Mouse (Mus musculus) brain, adult 2 months (tissue): Measurements from ENCODE around the gene Ankzf1.

Experiments used
- DNase-seq: peaks from one replicate; pipeline ENCODE4 v3.0.0; 2011; ENCODE audit warnings: low read depth, low spot score

Gene Ankzf1

DNA sequence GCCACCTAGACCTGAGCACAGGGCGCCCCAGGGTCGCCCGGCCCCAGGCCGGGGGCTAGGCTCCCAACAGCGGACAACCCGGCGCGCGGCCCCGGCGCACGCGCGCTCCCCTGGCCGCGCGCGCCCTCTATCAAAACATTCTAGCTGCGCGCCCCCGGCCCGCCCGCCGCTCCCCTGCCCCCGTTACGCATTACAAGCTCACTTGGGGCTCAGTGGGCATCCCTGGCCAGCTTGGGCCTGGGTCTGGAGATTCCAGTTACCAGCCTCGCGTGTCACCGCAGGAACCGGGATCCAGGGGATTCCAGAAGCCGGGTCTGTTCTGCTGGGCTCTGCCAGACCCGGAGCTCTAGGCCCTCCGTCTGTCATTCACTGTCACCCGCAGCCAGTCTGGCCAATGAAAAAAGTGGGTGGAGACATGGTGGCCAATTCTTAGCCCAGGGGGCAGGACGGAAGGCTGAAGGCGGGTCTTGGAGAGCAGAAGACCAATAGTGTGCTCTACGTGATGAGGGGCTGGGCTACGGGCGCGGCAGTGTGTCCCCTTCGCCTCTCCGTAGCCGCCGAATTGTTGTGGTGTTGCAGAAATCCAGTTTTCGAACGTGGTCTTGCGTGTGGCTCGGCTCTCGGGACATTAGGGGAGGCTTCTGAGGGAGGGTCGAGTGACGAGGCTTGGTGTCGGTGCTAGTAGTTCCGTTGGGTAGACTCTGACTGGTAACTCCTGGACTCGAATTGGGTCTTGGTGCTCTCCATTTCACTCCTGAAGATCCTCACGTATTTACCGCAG is at the start of gene Ankzf1, which contains the start of gene Atg9a:
Gene Ankzf1 (plus strand): TSS at position 530 of the 781 bp plus-strand sequence.
Gene Atg9a (minus strand): TSS at position 575 of the 781 bp plus-strand sequence.
- DNase-seq = peak; percentile 100

DNA sequence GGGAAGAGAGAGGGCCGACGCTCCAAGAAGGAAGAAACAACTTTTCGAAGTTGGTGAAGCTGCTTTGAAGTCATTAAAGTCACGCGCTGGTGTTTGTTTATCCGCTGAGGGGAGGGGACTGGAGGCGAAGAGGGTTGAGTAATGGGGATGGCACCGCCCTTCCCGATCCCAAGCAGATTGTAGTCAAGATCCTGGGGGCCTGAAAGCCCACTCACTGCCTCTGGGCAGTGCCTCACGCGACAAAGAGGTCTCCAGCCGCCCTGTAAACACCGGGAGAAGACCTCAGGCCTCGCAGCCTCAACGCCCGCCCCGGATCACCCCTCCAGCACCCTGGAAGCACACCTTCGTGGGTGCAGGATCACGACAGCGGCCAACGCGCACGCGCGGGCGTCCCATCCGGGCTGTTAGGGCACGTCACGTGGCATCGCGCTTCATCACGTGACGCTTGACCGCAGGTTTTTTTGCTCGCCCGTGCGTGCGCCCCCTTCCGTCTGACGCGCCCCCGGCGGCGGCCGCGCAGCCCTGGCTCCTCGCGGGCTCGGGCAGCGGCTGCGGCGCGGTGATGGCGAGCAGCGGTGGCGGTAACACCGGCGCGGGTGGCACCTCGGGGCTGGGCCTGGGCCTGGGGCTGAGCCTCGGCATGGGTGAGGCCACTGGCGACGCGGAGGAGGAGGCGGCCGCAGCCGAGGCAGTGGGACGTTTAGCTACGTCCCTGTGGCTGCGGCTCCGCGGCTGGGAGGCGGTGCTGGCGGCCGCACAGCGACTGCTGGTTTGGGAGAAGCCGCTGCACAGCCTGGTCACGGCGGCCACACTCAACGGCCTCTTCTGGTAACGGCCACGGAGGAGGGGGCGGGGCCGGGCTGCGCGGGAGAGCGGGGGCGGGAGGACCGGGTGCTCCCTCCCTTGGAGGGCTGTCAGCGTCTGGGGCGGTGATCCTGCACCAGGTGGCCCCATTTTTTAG is 49.4 kb upstream of the Ankzf1 start, which contains the start of the genes Cnppd1 and Retreg2:
Gene Cnppd1 (minus strand): TSS at position 411 of the 961 bp plus-strand sequence.
Gene Retreg2 (plus strand): TSS at position 478 of the 961 bp plus-strand sequence.
- peak; percentile 98 for DNase-seq

DNA sequence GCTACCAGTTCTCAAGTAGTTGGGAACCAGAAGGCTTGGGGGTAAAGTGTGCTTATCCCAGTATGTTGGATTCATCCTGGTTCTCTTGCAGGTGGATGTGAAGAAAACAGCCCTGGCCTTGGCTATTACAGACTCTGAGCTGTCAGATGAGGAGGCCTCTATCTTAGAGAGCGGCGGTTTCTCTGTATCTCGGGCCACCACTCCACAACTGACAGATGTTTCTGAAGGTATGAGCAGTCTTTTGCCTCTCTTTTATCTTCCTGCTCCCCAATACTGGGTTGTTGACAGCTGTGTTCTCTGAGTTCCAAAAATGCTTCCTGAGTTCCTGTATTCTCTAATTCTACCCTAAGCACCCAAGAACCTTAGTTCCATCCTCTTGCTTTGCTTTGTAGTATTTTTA is 46.4 kb upstream of the Ankzf1 start:
- DNase-seq = no peak

DNA sequence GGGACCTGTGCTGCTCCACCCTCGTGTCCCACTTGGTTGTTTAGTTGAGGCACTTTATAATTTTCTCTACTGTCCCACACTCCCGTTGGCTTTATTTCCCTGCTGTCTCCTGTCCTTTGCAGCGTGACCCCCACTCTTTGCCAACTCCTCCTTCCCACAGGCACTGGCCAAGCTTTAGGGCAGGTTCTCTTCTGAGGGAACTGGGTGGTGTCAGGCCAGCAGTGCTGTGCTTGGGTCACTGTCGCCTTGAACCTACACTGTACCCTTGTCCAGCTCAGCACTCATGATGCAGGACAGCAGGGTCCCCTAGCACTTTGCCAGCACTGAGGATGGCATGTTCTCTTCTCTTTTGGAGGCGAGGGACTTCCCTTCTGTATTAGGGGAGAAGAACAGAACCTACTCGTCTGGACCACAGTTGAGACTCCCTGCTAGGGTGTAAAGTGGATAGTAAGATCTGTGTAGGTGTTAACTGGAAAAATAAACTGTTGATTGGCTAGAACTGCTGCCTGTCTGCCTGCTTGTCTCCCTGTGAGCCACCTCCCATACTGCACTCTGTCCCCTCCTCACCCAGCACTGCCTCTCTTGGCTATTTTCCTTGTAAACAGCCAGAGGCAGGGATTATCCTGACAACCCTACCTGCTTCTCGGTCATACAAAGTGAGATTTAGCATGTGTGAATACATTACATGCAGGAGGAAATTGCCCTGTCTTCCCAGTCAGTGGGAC is 44.4 kb upstream of the Ankzf1 start:
- DNase-seq = no peak

DNA sequence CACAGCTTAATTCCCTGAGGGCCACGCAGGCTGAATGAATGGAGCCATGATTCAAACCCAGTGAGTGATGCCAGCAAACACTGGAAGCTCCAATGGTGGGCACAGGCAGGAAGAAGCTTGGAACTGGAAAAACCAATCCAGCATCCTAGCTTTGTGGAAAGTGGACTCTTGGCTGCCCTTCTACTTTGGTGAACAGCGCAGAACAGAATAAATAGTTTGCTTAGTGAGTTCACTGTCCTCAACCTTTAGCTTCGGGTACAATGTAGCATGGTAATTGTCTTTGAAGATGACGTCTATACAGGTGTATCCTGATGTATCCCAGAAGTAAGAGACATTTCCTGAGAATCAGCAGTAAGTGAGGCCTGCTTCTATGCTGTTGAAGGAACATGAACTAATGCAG is 43.2 kb upstream of the Ankzf1 start:
- no peak for DNase-seq

DNA sequence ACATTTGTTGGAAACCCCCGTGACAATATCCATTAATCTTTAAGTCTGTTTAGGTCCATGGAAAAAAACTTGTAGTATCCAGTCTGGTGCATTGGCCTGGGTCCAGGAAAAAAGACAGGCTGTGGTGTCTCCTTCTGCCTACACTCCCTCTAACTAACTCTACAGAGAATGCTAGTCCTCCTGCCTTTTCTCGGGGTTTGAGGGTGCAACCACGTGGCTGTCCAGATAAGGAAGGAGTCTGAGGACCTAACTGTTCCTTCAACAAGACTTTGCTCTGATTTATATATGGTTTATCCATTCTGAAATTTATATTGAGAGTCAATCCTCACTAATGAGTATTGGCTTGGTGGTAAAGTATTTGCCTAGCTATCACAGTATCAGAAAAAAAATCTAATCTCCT is 36.1 kb upstream of the Ankzf1 start:
- no peak for DNase-seq

DNA sequence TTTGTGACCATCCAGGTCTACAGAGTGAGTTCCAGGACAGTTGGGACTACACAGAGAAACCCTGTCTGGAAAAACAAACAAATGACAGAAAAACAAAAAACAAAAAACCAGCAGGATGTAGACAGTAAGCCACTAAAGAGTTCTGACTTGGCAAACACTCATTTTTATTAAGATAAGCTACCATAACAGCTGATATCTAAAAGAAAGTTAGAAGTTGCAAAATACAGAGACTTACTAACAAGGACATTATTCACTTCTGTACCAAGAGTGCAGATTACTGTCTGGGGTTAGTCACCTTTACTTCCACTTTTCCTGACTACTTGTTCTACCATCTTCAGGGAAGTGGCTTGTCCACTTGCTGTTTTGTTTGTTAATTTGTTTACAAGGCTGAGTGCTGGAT is 33.0 kb upstream of the Ankzf1 start:
- no peak for DNase-seq

DNA sequence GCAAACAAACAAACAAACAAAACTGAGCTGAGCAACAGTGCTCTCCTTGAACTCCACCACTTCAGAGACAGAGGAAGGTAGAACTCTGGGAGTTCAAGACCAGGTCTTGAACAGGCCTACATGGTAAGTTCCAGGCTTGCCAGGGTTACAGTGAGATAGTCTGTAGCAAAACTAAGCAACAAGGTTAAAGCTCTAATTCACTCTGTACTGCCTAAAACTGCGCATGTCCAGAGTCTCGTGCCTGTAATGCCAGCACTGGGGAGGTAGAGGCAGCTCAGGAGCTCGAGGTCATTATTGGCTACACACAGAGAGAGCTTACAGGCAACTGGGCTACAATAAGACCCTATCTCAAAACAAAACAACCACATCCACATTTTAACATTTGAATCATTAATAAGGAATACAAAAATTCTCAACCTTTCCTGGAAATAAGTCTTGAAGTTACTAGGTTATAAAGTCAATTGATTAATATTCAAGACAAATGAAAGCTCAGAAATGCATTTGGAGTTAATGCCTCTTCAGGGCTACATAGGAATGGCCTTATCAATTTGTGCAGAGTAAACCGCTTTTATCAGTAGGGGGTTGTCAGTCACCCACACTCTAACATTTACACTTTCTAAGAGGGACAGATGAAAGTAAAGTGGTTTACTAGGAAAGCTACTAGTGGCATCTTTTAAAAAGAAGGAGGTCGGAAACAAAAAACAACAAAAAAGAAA is 32.3 kb upstream of the Ankzf1 start:
- DNase-seq = no peak

DNA sequence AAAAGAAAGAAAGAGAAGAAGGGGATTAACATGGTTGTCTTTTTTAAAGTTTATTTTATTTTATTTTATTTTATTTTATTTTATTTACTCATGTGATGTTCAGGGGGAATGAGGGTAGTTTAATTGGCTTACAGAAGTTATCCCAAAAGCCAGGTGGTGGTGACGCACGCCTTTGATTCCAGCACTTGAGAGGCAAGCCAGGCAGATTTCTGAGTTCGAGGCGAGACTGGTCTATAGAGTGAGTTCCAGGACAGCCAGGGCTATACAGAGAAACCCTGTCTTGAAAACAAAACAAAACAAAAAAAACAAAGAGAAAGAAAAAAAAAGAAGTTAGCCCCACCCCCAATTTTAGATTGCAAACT is 31.7 kb upstream of the Ankzf1 start:
- DNase-seq = no peak

DNA sequence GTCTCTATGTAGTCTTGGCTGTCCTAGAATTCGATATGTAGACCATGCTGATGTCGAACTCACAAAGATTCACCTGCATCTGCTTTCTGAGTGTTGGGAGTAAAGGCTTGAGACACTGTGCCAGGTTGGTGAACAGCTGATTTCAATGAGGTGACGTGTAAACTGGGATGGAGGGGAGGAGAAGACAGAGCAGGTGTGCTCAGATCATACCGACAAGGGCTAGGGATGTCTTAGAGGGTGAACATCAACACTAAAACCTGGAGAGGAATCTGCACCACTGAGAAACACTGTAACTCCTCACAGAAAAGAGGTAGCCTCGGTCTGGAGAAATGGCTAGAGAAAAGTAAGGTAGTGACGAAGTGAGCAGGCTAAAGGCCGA is 23.9 kb upstream of the Ankzf1 start:
- no peak for DNase-seq

DNA sequence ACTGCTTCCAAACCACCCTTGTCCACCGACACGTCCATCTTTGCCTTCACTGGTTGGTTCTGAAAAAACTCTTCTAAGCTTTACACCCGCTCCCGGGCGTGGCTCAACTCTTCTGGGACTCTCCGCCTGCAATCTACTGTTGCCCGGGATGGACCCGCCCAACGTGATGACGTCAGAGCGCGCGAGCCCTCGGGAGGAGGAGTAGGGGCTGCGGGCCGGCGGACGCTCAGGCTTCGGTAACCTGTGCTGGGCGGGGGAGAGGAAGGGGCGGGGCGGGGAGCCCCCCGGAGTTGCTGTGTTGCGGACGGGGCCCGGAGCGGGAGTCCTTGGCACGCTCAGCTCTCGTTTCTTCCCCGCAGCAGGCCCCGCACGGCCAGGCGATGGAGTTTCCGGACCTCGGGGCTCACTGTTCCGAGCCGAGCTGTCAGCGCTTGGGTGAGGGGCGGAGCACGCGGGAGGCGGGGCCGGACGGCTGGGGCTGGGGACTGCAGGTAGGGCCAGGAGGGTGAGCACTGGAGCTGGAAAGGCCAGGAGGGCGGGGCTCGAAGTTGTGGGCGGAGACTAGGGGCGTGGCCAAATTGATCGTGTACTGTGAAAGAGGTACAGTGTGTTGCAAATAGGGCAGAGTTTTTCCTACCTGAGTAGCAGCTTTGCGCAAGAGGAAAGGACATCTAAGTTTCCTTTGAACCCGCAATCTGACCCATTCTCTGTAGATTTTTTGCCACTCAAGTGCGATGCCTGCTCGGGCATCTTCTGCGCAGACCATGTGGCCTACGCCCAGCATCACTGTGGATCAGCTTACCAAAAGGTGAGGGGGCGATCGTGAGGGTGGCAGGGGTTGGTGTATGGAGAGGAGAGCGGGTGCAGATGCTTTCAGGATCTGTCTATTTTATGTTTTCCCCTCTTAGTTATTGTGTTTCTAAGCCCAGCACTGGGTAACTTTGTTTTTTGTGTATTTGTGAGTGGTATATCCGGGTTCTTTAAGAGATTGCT is 23.2 kb upstream of the Ankzf1 start, which contains the start of gene Zfand2b:
Gene Zfand2b (plus strand): TSS at position 175 of the 993 bp plus-strand sequence.
- DNase-seq = peak; percentile 97

DNA sequence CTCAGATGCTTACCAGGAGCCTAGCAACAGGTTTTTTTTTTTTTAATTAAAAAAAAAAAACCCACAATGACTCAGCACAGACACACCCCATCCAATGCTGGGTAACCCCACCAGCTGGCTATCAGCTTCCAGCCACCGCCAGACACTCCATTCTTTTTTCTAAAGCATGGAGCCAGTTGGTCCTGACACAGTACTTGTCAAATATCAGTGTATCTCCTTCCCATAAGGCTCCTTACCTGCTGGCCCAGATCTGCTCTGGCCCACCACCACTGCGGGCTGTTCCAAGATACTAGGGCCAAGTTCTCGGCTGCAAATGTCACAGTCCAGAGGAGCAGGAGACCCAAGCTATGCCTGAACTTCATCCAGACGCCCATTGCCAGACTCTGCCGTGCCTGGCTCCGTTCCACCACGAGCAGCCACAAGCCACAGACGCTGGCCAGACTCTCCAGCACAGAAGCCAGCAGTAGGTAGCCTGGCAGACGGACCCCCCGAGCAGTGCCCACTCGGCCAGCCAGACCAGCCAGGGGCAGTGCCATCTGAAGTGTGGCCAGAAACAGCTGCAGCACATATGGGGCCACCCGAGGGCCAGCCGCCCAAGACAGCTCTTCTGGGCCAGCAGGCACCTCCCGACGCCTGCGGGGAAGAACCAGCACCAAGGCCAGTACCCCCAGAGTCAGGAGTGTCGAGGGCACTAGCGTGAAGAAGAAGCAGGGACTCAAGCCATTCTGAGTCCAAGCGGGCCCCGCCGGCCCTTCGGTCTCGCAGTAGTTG is 12.4 kb upstream of the Ankzf1 start:
- peak; percentile 46 for DNase-seq

DNA sequence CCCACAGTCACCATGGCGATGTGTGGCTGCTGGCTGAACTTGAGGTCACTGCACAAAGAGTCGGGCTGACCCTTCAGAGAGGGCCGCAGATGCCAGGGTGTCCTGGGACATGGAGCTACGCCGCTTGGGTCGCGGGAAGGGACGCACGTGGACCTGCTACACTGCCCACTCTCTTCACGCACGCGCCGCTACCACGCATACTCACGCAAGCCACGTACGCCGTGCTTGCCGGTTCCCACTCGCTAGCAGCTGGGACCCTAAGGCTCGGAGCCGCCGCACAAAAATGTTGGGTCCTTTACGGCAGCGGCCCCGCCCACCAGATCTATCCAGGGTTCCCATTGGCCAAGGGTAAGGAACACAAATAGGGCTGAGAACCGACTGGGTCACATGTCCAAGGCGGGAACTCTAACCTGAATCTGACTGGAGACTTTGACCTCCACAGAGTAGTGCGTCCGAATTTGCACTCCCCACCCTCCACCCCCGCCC is 11.8 kb upstream of the Ankzf1 start, which contains the start of gene Abcb6:
Gene Abcb6 (minus strand): TSS at position 288 of the 486 bp plus-strand sequence.
- DNase-seq = peak; percentile 97

DNA sequence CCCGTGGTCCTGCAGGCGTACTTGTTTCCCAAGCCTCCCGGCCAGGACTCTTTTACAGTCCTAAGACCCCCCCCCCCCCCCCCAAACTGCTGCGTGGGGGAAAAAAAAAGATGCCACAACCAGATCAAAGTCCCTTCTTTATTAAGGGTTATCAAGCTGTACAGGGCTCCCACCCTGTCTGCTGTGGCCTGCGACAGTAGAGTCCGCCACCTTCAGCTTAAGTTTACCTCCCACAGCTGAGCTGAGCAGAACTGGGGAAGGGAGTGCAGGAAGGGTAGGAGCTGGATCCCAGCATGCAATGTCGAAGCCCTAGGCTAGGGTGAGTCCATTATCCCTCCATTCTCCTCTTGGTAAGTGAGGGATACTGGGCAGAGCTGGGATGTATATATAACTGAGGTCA is 11.2 kb upstream of the Ankzf1 start:
- no peak for DNase-seq

DNA sequence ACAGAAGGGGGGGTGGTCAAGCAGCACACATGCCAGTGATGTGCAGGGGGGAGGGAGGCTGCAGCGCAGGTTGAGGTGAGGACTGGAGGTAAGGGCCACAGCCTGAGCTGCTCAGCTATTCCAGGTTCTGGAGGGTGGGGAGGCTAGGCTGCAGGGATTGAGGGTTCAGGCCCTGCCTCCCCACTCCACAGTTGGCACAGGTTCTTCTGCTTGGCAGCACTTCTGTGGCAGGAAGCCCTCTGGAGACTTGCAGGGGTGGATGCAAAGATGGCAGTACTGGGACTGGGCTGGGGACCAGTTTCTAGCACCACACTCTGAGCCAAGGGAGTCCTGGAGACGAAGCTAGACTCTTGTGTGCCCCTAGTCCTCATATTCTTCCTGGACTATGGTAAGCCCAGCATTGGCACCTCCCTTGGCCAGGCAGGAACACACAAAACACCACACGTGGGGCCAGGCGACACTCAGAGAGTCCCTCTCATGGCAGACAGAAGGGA is 10.5 kb upstream of the Ankzf1 start:
- DNase-seq = no peak

DNA sequence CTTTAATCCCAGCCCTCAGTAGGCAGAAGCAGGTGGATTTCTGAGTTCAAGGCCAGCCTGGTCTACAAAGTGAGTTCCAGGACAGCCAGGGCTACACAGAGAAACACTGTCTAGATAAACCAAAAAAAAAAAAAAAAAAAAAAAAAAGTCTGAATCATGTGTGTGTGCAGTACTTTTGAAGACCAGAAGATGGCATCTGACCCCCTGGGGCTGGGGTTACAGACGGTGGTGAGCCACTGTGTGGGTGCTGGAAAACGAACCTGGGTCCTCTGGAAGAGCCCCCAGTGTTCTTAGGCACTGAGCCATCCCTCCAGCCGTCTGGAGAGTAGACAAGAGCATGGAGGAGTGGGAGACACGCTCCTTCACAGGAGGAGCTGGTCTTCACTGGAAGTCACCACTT is 9.8 kb upstream of the Ankzf1 start:
- DNase-seq = no peak

DNA sequence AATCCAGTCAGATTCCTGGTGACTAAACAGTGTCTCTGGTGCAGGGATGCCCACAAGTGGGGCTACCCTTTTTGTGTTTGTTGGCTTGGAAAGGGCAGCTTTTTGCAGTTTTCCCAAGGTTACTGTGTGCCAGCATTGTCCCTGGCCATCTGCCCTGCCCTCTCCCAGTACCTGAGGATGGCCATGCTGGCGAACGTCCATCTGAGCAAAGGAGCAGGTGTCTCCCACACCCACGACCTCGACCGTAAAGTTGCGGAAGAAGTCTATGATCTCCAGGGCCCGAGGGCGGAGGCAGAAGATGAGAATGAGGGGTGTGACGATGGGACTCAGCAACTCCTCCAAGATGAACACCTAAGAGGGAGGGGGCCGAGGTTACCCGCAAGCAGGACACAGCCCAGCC is 6.5 kb upstream of the Ankzf1 start:
- DNase-seq = peak; percentile 39

DNA sequence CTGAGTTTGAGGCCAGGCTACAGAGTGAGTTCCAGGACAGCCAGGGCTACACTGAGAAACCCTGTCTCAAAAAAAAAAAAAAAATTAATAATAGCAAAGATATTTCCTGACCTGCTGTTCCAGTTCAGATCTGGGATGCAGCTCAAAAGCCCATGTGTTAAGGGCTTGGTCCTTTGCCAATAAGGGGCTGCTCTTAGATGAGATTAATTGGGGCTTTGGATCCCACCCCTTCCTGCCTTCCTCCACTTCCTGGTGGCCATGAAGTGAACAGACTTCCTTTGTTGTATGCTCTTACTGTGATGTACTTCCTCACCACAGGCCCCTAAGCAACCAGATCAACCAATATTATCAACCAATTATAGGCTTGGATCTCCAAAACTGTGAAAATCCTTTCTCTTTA is 4.8 kb upstream of the Ankzf1 start:
- DNase-seq = no peak
